Mouse (Mus musculus) heart, postnatal 0 days (tissue): ENCODE data around the gene Sephs2.

ENCODE experiments used
- CTCF ChIP-seq: IDR thresholded peaks from 2 replicates; pipeline ENCODE4 v1.5.1; 2016; ENCODE audit warnings: antibody characterized with exemption, control low read depth, low read depth
- EP300 ChIP-seq: IDR thresholded peaks from 2 replicates; pipeline ENCODE4 v1.6.1; 2016; ENCODE audit warnings: antibody characterized with exemption, low read depth

DNA sequence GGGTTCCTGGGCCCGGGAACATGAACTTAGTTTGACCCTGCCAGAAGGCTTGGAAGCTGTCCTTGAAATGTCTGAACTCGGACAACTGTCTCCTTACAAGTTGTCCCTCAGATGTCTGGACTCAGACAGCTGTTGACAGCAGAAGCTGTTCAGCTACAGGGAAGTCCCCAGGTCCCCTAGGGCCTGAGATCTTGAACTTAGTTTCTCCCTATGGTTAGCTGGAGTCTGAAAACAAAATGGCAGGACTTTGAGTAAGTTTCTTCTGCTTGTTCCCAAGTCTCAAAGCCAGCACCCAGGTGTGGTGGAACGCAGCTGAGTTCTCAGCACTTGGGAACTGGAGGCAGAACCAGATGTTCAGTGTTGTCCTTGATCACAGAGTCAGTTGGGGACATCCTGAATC, 6.2 kb upstream of the Sephs2 start:
- no peak for TF ChIP-seq EP300
- TF ChIP-seq CTCF, result no peak
